Mouse (Mus musculus) G1E-ER4 (cell line): ENCODE results near the gene Cog5. TPM values are rescaled to one million over a fixed set of nuclear protein-coding genes. Genes with fewer than 3 reads are reported as not detected.

ENCODE experiments used
- GATA1 ChIP-seq: IDR thresholded peaks from one replicate; pipeline ENCODE4 v1.8.0; 2012; ENCODE audit warnings: low read length, inconsistent platforms
- polyA plus RNA-seq: library from polyadenylated mRNA; stranded (reverse); fragments of >175 nt; gene quantifications from 2 replicates; pipeline ENCODE4 v1.2.3, GENCODE M21; 2012

Gene Cog5
- polyA plus RNA-seq, 1 experiment, result 1.7 TPM

GRCm38 (mm10) chr12:31925343-31925742 is 270.7 kb downstream of the Cog5 start:
- TF ChIP-seq GATA1, result no peak

- TF ChIP-seq GATA1, result no peak
Observed at GRCm38 (mm10) chr12:31926661-31927061, 272.0 kb downstream of the Cog5 start.

- TF ChIP-seq GATA1, result no peak
Observed at GRCm38 (mm10) chr12:31928498-31928897, 273.8 kb downstream of the Cog5 start.

GRCm38 (mm10) chr12:31931818-31932217 is 277.1 kb downstream of the Cog5 start:
- TF ChIP-seq GATA1, result no peak

GRCm38 (mm10) chr12:31936657-31937300 is 282.1 kb downstream of the Cog5 start:
- TF ChIP-seq GATA1, result no peak

- no peak for TF ChIP-seq GATA1
Observed at GRCm38 (mm10) chr12:31937613-31938012, 282.9 kb downstream of the Cog5 start.

GRCm38 (mm10) chr12:31938391-31938997 is 283.8 kb downstream of the Cog5 start:
- TF ChIP-seq GATA1, result no peak

- TF ChIP-seq GATA1, result no peak
Observed at GRCm38 (mm10) chr12:31939026-31939425, 284.4 kb downstream of the Cog5 start.

GRCm38 (mm10) chr12:31943020-31943654 is 288.5 kb downstream of the Cog5 start:
- no peak for TF ChIP-seq GATA1

- TF ChIP-seq GATA1, result no peak
Observed at GRCm38 (mm10) chr12:31944405-31944804, 289.7 kb downstream of the Cog5 start.

GRCm38 (mm10) chr12:31947476-31947875 is 292.8 kb downstream of the Cog5 start:
- no peak for TF ChIP-seq GATA1

- no peak for TF ChIP-seq GATA1
Observed at GRCm38 (mm10) chr12:31948101-31949000, 293.7 kb downstream of the Cog5 start.

GRCm38 (mm10) chr12:31949193-31949741 is 294.6 kb downstream of the Cog5 start:
- TF ChIP-seq GATA1, result no peak

GRCm38 (mm10) chr12:31949759-31950658 is 295.3 kb downstream of the Cog5 start, which contains the start of gene Hbp1:
TSS of gene Hbp1 (minus strand) at chr12:31950535.
- TF ChIP-seq GATA1, result no peak

- no peak for TF ChIP-seq GATA1
Observed at GRCm38 (mm10) chr12:31950659-31951031, 296.0 kb downstream of the Cog5 start.
